Mouse (Mus musculus) adrenal gland, adult (tissue): Measurements from ENCODE around the gene Pcgf1.

ENCODE experiments used
- DNase-seq, 2 experiments: peaks; one replicate each; pipeline ENCODE4 v3.0.0; 2022 to 2023; ENCODE audit warnings: low spot score in 1 of 2; ENCODE audit not compliant: inconsistent age in 2 of 2

Gene Pcgf1

DNA sequence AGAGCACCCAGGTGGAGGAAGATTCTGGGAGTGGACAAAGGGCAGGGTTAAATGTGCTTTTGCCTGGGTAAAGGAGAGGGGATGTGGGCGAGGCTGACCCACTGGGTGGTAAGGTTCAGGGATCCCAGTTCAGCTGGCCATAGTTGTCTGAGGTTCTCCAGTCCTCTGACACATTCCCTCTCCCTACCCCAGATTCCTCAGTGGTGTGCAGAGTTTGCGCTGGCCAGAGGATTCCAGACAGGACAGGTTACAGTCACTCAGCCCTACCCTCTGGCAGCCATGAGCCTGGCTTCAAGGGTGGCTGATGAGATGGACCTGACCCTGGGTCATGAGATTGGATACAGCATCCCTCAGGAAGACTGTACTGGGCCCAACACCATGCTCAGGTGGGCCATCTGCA lies 18.9 kb upstream of the Pcgf1 start:
- no peak for DNase-seq

DNA sequence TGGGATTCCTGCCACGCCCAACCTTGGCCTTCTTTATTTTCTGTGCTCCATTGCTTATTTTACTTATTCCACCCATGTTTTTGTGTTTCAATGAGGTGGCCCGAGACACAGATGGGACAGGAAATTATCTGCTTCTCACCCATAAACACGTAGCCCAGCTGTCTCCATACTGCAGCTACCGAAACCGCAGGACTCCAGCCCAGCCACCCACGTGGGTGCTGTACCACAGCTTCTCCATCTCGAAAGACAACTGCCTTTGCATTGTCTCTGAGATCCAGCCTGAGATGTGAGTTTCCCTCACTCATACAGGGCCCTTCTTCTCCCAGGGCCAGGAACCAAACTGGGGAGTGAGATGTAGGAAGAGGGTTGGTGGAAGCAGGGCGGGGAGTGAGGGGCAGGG lies 11.7 kb upstream of the Pcgf1 start:
- no peak for DNase-seq

- DNase-seq, result no peak
These were observed 11.2 kb upstream of the Pcgf1 start for GRCm38 (mm10) chr6:83066441-83066840.

GRCm38 (mm10) chr6:83068221-83068620 lies 9.4 kb upstream of the Pcgf1 start:
- DNase-seq, result no peak

GRCm38 (mm10) chr6:83068706-83069487 lies 8.8 kb upstream of the Pcgf1 start:
- DNase-seq, result peak in 1 of 2 experiments; percentile 61

GRCm38 (mm10) chr6:83069488-83070246 lies 8.0 kb upstream of the Pcgf1 start:
- peak in 1 of 2 experiments; percentile 66 for DNase-seq

DNA sequence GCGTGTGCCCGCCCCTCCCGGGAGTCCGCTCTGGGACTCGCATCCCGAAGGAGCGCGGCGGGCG lies 7.6 kb upstream of the Pcgf1 start, which contains the start of gene Tlx2:
Gene Tlx2 (minus strand): TSS at position 47 of the 64 bp plus-strand sequence.
- DNase-seq, result no peak

GRCm38 (mm10) chr6:83070311-83071219 lies 7.1 kb upstream of the Pcgf1 start:
- peak; percentile 56 to 82 for DNase-seq

- DNase-seq, result peak; percentile 61 to 70
These were observed 6.4 kb upstream of the Pcgf1 start for GRCm38 (mm10) chr6:83071220-83071619.

- DNase-seq, result peak in 1 of 2 experiments; percentile 65
These were observed 2.7 kb upstream of the Pcgf1 start for GRCm38 (mm10) chr6:83074979-83075378.

GRCm38 (mm10) chr6:83078324-83078858 lies 722 bp downstream of the Pcgf1 start:
- DNase-seq, result peak; percentile 99 to 100

DNA sequence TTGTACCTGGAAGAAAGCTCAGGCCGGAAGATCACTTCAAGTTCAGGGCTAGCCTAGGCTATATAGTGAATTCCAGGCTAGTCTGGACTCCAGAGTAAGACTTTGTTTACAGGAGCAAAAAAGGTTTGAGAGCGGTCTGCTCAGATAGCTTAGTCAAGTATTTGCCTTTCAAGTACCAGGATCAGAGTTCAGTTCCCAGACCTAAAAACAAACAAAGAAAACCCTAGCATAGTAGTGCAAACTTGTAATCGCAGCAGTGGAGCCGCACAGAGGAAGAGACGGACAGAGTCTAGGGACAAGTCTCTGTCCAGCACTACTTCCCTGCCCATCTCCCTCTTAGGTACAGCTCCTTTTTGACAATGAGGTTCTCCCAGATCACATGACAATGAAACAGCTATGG lies 2.5 kb downstream of the Pcgf1 start:
- peak in 1 of 2 experiments; percentile 31 for DNase-seq

GRCm38 (mm10) chr6:83083497-83083896 lies 5.8 kb downstream of the Pcgf1 start:
- peak in 1 of 2 experiments; percentile 38 for DNase-seq

DNA sequence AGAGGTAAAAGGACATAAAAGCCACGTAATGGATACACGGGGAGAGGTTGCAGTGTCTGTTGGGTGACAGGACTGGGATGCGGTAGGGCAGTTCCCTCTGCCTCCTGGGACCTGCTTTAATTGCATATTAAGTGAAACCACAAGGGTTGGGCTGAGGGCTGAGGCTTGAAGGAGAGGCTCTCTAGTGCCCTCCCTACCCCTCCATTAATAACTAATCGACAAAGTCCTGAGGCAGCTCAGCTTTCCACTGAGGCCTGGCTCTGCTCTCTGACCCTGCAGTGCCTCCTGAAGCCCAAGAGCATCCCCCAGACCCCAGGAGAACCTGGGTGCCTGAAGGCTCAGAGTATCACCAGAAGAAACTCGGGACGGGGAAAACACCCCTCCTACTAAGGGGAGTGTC lies 6.8 kb downstream of the Pcgf1 start:
- peak in 1 of 2 experiments; percentile 32 for DNase-seq

DNA sequence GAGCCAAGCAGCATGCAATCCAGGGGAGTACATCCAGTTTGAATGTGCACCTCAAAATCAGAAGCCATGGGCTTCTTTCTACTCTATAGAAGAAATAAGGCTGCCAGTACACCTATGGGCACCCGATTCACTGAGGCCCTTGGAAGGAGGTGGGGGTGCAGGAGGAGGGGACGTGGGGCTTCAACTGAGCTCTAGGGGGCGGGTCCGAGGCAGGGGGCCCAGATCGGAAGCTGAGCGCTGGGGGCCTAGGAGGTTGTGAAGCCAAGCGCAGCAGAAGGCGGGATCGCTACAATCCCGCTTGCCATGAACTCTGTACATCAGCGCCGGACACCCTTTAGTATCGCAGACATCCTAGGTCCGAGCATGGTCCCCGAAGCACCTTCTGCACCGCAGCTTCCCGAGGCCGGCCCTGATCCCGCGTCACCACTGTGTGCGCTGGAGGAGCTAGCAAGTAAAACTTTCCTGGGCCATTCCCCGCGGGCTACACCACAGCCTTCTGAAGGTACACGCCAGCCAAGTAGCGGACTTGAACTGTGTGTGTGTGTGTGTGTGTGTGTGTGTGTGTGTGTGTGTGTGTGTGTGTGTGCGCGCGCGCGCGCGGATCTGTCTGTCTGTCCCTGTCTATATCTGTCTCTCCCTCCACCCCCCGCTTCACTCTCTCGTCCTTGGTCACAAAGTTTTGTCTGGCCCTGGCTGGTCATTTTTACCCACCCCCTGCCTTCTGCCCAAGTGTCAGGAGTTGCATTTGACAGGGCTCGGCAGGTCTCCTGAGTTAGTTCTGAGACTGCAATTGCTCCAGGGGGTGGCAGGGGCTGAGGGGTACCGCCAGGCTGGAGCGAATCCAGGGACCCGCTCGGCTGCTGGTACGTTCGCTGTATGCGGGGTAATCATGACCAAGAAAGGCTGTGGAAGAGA lies 8.7 kb downstream of the Pcgf1 start, which contains the start of gene Lbx2:
Gene Lbx2 (plus strand): TSS at position 247 of the 915 bp plus-strand sequence.
- DNase-seq, result peak; percentile 70 to 87

- peak; percentile 78 to 91 for DNase-seq
These were observed 9.7 kb downstream of the Pcgf1 start for GRCm38 (mm10) chr6:83087205-83087925.

DNA sequence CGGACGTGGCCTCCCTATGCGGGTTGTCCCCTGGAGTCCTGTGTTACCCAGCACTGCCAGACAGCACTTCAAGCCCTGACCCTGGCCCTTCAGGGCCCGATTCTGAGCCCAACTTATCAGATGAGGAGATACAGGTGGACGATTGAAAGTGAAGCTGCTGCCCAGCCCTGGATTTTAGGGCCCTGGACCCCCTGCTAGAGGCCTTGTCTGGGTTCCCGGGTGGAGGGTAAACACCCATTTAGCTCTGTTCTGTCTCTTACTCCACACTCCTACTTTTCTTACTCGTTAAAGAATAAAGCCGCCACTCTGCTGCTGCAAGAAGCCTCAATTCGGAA lies 10.2 kb downstream of the Pcgf1 start:
- no peak for DNase-seq

DNA sequence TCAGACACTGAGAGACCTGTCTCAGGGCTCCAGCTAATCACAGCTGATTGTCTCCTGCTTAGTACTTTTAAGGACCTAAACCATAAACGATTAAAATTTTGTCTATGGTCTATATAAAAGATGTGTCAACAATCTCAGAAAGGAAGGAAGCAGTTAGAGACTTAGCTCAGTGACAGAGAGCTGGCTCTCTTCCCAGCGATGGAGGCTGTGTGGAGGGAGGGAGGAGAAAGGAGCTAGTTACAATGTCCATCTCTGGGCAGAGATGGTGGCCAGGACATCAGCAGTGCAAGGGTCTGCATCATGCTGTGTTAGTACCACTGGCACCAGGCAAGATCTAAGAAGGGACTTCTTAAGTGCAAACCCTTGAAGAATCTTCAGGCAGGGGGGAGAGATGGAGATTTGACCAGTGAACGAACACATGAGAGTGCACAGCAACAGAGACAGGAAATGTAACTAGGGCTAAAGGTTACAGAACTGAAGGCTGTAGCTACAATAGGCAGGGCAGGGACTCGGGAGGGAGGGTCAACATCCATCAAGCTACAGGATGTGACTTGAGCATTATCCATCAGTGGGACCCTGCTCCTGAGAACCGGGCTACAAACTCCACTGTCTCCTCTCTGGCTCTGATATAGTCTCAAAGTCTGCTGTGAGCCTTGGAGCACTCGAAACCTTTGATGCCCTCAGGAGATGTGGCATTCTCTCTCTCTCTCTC lies 14.9 kb downstream of the Pcgf1 start:
- DNase-seq, result peak in 1 of 2 experiments; percentile 64

- peak in 1 of 2 experiments; percentile 45 for DNase-seq
These were observed 18.3 kb downstream of the Pcgf1 start for GRCm38 (mm10) chr6:83095968-83096367.
